Mouse (Mus musculus): Measurements from ENCODE around the gene Kcnd3.

- TF ChIP-seq POLR2A (IDR thresholded peaks at IDR 0.05; ENCODE audit: control insufficient read depth, extremely low read depth, insufficient read depth, low read length, poor library complexity), result no peak
- no peak for TF ChIP-seq CTCF (IDR thresholded peaks at IDR 0.05; ENCODE audit: borderline replicate concordance, control insufficient read depth, extremely low read depth, insufficient read depth, low read length, poor library complexity)
Observed at GRCm38 (mm10) chr3:105472564-105472963, 20.4 kb downstream of the Kcnd3 start.

All from thymus, adult 2 months (tissue).